Mouse (Mus musculus) bone marrow, adult 2 months (tissue): ENCODE measurements at regions not wholly inside any gene's neighbourhood (a gene's known extent, or its start where the extent isn't known, plus 50 kb on each side); places are given as distances from the start of the nearest gene placed in this dataset.

Experiments used
- CTCF ChIP-seq: fragments of 200-500 bp; IDR thresholded peaks from 2 replicates; pipeline ENCODE4 v1.5.1; 2011; ENCODE audit warnings: low read length, control low read depth; ENCODE audit not compliant: control insufficient read depth, insufficient read depth
- POLR2A ChIP-seq: fragments of 200-500 bp; IDR thresholded peaks from 2 replicates; pipeline ENCODE4 v1.6.1; 2011; ENCODE audit warnings: low read depth, mild to moderate bottlenecking, control low read depth, low read length, borderline replicate concordance; ENCODE audit not compliant: control insufficient read depth

DNA sequence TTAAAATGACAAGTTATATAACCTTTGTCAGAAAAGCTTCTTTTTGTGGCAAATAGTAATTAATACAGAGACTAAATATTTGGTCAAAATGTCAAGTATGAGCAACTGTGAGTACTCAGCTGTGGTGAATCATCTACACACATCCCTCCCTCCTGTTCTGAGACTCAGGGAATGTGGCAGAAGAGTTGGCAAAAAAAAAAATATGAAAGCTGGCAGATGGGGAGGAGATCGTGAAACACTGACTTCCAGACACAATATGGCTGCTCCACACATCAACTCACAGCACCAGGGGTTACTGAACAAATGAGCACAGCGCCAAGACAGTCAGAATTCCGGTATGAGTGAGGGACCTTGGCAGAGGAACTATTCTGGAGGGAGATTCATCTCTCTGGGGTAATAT, 105.4 kb downstream of the Otud1 start:
- TF ChIP-seq CTCF (no peak), POLR2A (no peak)
